Mouse (Mus musculus) ES-E14 (cell line): ENCODE measurements around the gene Svep1.

Experiments
- MAFK ChIP-seq: IDR thresholded peaks from 2 replicates; pipeline ENCODE4 v1.6.1; 2014; ENCODE audit warnings: mild to moderate bottlenecking, low read depth, low read length, inconsistent platforms; ENCODE audit not compliant: insufficient read depth
- ZC3H11A ChIP-seq: IDR thresholded peaks from 2 replicates; pipeline ENCODE4 v1.6.1; 2012; ENCODE audit warnings: low read depth, mild to moderate bottlenecking, inconsistent platforms, low read length, borderline replicate concordance

DNA sequence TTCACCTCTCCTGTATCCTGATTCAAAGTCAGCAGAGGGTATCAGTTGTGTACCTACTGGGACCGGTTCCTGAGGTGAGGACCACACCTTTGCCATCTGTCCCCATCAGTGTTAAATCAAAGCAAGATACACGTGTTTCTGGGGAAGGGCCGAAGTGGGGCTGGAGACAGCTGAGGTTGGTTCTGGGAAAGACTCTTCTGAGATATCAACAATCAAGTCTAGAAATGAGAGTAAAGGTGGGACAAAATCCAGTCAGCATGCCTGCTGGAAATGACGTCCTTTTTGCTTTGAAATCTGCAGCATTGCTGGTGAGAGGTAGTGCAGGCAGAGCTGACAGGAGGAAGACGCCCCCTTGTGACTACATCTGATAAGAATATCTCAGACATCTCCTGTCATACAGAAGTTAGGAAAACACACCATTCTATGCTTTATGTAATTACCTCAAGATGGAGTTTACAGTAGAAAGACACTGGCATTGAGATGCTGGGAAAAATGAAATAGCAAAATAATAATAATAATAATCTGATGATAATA is 4.0 kb upstream of the Svep1 start:
- TF ChIP-seq ZC3H11A (no peak), MAFK (no peak)
